Mouse (Mus musculus) heart, postnatal 25 days (tissue): ENCODE data around the gene Il20rb. TPM values are rescaled to one million over a fixed set of nuclear protein-coding genes. Genes with fewer than 3 reads are reported as not detected.

ENCODE experiments used
- DNase-seq: peaks from one replicate; pipeline ENCODE4 v3.0.0; 2022; ENCODE audit warnings: low spot score
- intact Hi-C: fragments of 180-260 bp; cut with DNase I; formaldehyde crosslinking; loops from one replicate; pipeline ENCODE4 v1.15.1; 2025
- total RNA-seq, 2 experiments: library from RNA; stranded (reverse); gene quantifications; 2 replicates each; pipeline ENCODE4 v1.2.3; 2021

Il20rb gene
- total RNA-seq, 2 experiments from 2014 or later: 0.87 to 1.0 TPM

DNA sequence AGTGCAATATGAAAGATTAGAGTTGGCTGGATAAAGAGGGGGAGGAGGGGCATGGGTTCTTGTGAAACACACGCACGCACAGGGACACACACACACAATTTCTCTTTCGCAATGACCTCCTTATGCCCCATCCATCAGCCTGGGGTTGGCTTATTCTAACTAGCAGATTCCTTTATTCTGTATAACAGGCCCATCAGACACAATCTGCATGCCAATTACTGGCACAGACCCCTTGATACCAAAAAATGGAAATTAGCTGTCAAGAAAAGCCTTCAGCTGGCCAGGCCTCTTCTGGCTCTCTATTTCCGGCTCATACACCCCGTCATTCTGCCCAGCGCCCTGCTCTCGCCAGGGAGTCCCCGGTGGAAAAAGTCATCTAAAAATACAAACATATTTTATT lies 47.1 kb downstream of the Il20rb start:
- intact Hi-C loops: no loop called here
- no peak for DNase-seq

DNA sequence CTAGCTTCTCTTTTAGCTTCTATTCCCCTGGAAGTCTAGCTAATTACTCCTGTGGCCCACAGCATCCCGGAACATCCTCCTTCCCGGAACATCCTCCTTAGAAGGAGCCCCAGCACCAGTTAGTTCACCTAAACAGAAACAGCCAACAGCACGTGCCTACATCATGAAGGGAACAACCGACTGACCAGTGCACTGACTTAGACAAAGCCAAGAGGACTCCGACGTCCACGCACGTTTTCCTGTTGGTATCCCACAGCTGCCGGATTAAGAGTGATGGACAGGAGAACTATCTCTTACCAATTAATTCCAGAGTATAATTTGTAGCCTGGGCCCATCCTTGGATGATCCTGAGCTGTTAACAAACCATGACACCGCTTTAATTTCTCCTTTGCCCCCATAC lies 47.6 kb downstream of the Il20rb start:
- intact Hi-C loops: no loop called here

DNA sequence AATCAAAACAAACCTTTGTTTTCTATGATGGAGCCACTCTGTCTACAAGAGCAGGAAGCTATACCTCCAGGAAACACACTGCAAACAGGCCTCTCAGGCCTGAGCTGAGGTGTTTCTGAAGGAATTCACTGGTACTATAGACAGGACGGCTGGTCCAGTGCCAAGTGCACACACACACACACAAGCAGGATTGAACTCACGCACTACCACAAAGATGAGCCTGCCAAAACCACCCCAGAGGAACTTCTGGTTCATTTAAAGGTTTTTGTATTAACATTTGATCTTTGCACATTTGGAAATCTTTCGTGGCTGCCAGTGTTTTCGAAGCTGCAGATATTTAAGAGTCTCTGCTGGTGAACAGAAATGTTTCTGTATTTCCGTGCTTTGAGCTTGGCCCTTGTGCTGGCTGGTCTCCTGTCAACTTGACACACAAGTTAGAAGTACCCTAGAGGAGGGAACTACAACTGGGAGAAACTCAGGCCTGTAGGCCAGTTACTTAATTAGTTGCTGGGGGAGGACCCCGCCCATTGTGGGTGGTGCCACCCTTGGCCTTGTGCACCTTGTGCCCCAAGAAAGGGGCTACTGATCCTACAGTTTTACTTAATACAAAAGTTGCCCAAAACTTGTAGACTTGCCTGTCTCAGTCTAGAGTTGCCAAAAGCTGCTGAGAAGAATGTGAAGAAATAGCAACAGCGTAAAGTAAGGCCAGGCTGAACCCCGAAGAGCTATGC lies 49.6 kb downstream of the Il20rb start:
- no peak for DNase-seq
- intact Hi-C loops: no loop called here

More for the DNA sequence above, 47.6 kb downstream of the Il20rb start:
- DNase-seq: no peak

DNA sequence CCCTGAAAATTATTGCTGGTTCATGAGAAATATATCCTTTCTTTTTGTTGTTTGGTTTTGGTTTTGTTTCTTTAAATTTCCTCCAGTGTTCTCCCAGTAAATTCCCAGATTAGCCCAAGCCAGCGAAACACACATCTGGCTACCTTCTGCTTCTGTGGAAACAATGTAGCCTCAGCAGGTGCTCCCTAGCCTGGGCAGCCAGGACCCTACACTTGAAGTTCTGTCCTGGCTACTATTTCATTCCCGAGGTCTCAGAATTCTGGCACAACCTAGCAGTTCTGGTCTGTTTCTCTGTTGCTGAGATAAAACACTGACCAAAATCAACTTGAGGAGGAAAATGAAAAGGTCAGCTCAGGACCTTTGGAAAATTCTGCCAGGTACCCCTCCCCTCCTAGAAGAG lies 55.2 kb downstream of the Il20rb start:
- intact Hi-C loops: no loop called here
- no peak for DNase-seq

DNA sequence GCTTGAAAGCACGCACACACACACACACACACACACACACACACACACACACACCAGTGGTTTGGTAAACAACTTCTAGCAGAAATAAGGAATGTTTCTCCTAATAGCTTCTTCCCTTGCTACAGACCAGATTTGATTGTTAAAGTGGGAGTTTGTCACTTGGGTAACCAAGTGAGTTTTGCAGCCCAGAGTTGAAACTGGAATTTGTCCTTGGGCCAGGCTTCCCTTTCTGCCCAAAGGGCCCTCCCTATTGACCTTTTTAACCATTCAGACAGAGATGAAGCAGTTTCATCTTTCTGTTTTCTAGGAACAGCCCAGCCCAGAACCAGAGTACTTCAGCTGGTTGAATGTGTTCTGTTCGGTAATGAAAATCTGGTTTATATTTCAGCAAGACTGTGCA lies 55.7 kb downstream of the Il20rb start:
- intact Hi-C loops: no loop called here

DNA sequence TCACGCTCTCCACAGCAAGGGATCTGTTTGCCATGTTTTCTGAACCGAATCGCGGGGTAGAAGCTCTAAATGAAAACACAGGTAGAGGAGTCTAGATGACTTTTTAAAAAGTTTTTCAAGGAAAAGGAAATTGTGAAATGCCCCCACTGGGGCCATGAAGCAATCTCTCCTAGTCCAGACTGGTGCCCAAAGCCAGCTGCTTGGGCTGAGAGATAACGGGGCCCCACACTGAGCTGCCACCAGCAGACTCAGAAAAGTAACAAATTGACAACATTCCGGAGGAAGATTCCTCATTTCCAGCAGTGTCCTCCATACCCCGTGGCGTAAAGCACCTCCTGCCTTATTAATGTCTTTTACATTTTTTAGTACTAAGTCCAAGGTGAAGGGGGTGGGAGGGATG lies 66.9 kb downstream of the Il20rb start:
- DNase-seq: no peak
- intact Hi-C loops: no loop called here

More for the DNA sequence above, 55.7 kb downstream of the Il20rb start:
- DNase-seq: no peak

DNA sequence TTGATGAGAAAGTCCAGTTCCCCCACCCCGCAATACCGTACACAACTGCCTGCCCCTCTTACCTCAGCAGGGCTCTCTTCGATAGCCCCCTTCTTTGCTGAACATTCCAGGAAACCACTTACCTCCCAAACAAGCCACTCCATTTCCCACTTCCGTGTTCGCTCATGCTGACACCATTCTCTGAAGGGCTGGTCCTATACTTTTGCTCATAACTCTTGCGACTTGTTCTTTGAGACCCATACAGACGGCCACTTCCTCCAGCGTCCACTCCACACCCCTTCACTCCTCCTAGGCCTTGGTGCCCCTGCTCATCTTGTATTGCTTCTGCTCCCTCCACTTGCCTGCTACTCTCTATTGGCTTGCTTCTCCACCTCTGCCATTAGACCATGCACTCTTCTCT lies 67.5 kb downstream of the Il20rb start:
- DNase-seq: no peak
- intact Hi-C loops: no loop called here

DNA sequence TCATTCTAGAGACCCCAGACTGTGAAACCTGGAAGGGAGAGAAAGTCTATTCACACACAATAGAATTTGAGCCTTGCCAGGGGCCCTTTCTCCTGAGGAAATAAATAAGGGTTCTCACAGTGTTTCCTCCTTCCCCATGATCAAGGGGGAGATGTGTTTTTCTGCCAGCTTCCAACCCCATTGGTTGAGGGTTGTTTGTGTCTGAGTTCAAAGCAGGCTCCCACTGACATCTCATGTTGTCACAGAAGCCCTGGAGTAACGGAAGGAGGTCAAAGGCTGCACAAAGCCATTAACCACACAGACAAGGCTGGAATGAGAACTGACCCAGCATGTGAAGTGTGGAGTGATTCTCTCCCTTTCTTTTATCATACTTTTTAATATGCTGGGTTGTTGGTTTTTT lies 69.8 kb downstream of the Il20rb start:
- no peak for DNase-seq
- intact Hi-C loops: no loop called here

DNA sequence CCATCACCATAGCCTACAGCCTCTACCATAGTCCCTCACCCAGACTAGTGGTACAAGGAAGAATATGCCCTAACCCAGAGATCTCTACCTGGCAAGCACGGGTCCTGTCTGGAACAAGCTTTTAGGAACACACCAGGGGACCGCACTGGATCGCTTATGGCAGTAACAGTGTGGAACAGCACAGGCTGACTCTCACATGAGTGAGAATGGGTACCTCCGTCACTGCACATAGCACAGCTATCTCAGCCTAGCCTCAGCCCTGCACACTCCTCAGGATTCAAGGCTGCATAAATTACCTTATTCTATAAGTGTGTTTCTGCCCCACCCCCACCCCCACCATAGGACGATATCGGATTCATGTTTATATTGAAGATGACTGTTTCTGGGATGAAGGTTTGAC lies 70.3 kb downstream of the Il20rb start:
- intact Hi-C loops: no loop called here
- DNase-seq: no peak

DNA sequence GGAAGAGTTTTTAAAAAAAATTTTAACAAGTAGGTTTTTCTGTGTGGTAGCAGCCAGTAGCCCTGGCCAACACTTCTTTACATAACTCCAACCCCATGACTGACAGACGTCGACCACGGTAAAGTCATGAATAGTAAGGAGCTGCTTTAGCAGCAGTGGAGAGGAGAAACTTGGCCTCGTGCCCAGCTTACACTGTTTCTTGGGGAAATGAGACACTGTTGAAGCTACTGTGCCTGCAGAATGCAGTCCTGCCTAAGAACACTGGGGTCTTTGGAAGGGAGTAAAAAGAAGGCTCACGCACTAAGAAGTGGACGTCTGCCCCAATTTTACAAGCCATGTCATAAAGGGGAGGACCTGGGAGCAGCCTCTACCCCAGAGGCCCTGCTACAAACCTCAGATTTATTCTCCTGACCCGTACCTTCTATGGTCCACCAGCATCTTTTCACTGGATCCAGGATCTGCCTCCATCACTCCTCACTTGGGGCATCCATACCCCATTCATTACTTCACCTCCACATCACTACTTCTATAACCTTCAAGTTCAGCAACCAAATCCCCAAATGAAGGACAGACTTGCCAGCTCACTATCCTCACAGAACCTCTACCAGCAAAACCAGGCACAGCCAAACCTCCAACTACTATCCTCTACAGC lies 71.1 kb downstream of the Il20rb start:
- no peak for DNase-seq
- intact Hi-C loops: no loop called here

Other genes starting within 250 kb of the Il20rb start
- gene Nck1, start 59.3 kb upstream of the Il20rb start, total RNA-seq: 10 to 100 TPM; 44.9 to 51.9 TPM
- 1 to 10 TPM; 3.7 to 4.9 TPM for gene Slc35g2, start 84.3 kb upstream of the Il20rb start, total RNA-seq
- 10 to 100 TPM; 27.1 to 30.6 TPM for gene Stag1, start 111.0 kb upstream of the Il20rb start, total RNA-seq